Mouse (Mus musculus) cerebral cortex, adult 2 months (tissue): ENCODE results near the gene Nln.

Experiments
- WGBS: fragments of 180-500 bp; shearing (Covaris S2); methylation state at CpG from one replicate; pipeline ENCODE4 v1.1.7; 2018; 5-methylcytosine and 5-hydroxymethylcytosine counted together

Gene Nln

DNA sequence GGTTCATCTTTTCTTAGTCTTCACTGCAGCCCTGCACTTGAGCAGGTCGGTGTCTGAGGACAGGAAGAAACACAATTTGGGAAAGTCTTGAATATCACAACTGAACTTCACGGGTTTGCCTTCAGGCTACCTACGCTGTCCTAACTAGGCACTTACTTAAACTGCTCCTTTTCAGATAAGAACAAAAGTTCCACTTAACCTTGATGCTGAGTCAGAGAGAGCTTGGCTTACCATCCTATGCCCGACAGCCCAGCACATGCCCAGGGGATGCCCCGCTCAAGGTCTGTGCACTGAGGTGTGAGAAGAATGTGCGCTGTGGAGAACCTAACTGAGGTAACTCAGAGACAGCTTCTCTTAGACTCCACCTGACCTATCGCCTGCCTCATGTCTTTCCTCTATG lies 67.9 kb downstream of the Nln start:
- 94% methylated on average over 7 of the region's 7 CpGs for WGBS

DNA sequence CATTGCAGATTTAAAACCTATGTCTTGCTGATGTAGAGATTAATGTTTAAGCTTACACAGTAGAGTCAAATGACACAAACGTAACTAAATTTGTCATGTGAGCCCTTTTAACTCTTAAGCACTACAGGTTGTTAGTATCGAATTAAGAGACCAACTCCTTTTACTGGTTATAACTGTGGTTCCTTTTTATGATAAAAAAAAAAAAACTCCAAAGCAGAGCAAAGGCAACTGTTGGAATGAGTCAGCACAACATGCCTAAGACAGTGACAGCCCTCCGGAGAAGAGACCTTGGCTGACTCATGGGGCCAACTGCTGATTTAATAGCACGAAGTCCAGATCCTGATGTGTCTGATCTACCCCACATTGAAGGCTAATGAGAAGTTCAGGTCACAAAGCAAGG lies 68.5 kb downstream of the Nln start:
- 63% methylated on average over 4 of the region's 4 CpGs for WGBS

DNA sequence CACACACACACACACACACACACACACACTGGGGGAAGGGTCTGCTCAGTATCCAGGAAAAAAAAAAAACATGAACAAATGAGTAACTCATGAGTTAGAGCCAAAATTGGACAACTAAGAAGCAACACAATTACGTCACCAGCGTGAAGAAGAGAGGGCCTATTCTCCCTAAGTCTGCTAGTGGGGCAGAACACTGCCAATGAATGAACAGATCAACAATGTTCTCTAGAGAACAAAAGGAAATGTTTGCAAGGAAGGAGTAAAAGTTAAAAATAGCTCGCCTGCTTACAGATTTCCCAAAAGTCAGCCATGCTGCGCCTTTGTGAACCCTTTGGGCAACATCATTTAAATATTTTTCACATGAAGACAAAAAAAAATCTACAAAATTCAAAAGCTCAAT lies 69.6 kb downstream of the Nln start:
- WGBS, result 75% methylated on average over 4 of the region's 4 CpGs

DNA sequence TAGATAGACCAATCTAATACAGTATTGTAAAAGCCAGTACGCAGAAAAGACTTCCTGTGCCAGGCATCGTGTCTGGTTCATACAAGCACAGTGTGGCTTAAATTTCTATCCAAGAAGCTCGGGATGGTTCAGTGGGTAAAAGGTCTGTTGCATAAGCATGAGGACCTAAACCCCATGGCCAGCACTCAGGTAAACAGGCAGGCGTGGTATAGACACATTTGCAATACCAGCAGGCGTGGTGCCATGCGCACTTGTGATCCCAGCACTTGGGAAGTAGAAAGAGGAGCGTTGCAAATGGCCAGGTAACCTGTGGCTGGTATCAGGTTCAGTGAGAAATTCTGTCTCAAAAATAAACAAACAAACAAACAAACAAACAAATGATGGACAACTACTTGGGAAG lies 70.5 kb downstream of the Nln start:
- 87% methylated on average over 7 of the region's 7 CpGs for WGBS

DNA sequence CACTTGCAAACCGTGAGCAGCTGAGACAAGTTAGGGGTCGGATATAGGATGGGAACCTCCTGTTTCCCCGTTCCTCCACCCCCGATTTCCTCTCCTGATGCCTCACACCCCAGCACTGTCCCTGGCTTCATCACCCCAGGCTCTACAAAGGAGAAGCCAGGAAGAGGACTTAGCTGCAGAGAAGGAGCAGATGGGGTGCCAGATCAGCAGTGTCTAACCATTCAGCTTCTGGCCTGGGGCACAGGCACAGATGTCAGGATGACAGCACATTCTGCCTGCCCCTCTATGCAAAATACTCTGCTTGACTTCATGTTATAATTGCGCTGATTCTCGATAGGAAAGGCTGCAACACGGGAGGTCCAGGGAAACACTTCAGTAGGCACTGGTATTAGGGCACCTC lies 71.1 kb downstream of the Nln start:
- 64% methylated on average over 7 of the region's 7 CpGs for WGBS

DNA sequence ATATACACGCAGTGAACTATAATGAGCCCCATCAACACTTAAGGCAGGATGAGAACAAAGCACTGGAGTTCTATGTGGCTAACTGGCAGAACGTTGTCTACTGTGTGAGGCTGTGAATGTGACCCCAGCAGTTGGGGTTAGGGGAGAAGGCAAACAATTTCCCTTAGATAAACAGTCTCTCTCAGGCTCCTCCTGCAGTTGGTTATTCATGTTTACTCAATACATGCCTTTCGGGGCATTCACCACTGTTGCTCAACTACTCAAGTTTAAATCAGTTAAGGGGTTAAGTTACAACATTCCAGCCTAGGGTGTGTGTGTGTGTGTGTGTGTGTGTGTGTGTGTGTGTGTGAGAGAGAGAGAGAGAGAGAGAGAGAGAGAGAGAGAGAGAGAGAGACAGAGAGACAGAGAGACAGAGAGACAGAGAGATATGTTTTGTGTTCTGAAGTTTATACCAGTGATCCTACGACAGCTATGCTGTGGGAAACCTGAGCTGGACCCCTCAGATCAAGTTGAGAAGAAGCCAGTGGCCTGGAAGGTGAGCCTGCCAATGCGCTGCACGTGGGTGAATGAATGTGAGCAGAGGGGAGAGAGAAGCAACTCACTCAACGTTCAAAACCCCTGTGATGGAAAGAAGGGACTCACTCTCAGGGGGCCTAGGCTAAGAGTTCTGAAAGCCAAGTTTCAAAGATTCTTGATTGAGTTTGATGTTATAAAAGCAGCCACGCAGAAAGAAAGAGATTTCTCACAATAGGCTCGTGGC lies 71.7 kb downstream of the Nln start:
- 68% methylated on average over 9 of the region's 9 CpGs for WGBS

DNA sequence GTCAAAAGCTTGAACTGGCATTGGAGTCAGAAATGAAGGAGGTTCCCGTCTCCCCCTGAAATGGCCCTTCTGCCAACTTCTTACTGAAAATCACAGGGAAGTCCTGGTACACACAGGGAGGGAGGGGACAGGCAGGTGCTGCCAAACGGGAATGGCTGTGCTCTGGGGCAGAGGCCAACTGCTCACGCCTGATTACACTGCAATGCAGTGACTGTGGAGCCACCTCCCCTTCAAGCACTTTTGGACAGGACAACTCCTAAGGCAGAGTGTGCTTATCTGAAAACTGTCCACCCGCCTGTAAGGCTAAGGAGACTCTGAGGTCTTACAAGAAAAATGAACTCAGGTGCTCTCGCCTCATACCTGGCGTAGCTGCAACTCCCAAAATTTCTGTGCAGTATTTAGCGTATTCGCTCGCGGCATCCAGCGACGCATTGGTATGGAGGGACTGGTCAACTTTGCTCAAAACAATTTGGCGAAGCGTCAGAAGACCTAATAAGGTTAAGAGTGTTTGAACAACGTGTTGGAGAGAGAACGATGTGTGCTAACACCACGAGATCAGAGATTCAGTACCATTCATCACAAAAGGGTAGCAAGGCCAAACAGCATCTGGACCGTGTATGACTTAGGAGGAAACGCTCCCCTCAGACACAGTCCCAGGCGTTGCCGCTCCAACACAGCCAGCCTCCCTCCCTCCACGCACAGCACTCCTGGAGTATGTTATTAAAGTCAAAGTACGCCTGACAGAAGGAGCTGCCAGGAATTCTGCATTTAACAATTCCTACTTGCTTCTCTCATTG lies 72.7 kb downstream of the Nln start:
- 79% methylated on average over 23 of the region's 23 CpGs for WGBS

DNA sequence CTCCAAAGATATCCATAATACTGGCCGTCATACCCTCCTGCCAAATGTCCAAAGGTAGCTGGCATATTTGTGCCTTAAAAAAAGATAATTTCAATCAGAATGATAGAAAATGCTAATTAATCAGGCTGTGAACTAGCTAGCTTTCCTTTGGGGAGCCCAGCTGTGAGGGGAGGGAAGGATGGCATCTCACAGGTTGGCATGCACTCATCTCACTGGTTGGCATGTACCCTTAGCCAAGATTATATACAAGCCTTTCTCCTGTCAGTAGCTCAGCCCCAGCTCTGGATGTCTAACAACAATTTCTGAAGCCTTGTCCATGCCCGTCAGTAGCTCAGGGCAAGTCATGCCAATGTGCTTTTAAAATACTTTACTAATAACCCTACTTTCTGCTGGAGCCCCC lies 73.8 kb downstream of the Nln start:
- 90% methylated on average over 2 of the region's 2 CpGs for WGBS

DNA sequence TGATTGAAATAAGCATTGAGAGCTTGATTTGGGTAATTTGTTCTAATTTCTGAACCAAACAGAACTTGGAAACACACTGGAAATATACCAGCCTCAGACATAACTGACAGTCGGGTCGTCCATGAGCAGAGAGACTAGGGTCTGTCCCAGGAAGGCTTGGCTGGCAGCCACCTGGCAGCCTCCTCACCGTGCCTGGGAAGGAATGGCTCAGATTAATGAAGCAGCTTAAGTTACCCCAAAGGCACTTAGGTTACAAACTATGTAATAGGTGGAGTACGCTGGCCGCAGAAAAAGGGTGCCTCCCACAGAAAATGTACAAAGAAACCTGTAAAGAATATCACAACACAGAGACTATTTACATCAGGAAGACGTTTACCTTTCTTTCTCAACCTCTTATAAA lies 74.6 kb downstream of the Nln start:
- 60% methylated on average over 6 of the region's 6 CpGs for WGBS

DNA sequence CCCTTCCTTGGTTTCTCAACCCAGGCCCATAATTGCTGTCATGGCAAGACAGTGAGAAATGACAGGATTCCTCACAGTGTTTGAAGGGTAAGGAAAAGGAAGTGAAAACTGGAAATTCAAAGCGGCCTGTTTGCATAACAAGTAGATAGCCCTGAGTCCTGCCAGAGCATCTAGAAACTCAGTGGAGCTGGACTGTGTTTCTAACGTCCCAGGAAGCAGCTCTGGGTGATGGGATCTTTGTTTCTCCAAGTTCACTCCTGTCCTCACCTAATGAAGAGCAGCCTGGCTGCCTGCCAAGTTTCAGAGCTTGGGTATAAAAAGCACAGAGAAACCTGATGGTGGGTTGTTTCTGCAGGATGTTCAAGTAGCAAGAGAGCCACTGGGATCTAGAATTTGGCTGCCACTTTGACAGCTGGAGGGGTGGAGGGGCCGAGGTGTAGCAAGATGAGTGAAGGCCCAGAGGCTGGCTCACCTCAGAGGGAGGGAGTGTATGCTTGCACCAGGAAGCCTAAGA lies 76.7 kb downstream of the Nln start:
- WGBS, result 53% methylated on average over 3 of the region's 3 CpGs

DNA sequence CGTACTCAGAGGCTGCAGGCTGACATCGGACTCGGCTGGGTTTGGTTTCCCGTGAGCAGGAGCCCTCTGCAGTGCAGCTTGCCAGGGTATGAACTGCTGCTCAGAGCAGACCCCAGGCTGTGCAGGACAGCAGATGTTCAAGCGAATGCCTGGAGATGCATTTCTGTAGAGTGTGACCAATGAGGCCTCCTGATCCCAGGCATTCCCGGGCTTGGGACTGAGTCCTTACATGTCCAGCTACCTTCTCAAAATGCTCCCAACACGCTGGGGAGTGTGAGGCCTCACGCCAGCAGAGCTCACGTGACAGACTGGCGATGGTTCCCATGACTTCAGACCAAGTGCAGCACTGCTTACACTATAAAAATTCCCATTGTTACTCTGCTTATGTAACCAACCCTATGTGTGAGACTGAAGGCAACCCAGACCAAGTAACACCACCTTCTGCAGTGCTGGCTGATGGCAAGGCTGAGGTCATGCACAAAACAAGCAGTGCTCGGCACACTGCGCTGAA lies 77.5 kb downstream of the Nln start:
- 64% methylated on average over 12 of the region's 12 CpGs for WGBS

DNA sequence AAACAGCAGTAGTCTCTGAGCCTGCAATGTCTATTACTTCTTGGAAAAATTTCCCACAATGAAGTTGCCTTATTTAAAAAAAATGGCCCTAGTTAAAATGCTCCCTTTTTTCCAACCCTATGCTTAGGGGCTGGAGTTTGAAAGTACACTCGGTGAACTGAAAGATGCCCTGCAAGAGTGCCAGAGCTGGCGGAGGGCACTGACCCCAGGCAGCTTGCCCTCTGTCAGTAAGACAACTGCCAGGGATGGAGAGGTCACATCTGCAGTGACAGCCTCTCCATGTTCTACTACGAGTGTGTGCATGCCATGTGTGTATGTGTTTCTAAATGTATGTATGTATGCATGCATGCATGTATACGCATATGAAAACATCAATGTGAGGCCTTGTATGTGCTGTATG lies 78.5 kb downstream of the Nln start:
- WGBS, result 90% methylated on average over 4 of the region's 4 CpGs

DNA sequence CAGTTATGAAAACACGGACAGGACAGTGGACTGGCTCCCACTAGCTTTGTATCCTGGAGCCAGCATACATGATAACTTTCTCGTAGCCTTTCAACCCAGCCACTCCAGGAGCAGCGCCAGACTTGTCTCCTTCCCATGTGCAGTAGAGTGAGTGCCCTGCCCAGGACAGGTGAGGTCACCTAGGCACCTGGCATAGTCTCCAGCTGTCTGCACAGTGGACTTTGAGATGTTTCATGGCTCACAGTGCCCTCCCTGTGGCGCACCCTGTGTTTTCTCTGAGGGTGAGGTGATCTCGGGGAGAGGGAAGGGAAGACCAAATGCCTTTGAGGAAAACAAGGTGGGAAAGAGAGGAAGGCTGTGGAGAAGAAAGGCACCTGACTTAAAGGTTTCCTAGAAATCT lies 80.3 kb downstream of the Nln start:
- WGBS, result 89% methylated on average over 5 of the region's 5 CpGs

DNA sequence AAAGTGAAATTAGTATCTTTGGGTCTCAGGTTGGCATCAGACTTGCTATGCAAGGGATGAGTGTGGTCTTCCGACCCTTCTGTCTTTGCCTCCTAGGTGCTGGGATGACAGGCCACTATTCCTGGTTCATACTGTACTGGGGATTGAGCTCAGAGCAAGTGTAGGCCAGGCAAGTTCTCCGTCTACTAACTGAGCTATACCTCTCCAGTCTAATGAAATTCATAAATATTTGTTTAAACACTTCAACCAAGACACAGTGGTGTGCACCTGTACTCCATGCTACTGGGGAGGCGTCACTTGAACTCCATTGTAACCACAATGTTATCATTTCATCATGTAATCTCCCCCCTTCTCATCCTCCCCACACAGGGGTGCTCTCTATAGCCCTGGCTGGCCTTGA lies 82.9 kb downstream of the Nln start:
- 97% methylated on average over 3 of the region's 3 CpGs for WGBS

DNA sequence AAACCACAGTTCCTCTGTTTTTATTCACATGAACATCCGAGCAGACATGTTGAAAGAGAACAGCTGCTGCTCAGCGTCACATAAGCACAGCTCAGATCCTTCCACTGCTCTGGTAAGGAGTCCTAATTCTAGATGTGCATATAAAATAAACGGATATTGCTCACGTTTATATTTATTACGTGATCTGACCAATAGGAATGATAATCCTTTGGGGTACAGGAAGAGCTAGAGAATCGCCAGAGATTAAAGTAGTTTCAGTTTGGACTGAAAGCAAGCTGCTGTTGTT lies 83.8 kb downstream of the Nln start:
- WGBS, result 54% methylated on average over 6 of the region's 6 CpGs

DNA sequence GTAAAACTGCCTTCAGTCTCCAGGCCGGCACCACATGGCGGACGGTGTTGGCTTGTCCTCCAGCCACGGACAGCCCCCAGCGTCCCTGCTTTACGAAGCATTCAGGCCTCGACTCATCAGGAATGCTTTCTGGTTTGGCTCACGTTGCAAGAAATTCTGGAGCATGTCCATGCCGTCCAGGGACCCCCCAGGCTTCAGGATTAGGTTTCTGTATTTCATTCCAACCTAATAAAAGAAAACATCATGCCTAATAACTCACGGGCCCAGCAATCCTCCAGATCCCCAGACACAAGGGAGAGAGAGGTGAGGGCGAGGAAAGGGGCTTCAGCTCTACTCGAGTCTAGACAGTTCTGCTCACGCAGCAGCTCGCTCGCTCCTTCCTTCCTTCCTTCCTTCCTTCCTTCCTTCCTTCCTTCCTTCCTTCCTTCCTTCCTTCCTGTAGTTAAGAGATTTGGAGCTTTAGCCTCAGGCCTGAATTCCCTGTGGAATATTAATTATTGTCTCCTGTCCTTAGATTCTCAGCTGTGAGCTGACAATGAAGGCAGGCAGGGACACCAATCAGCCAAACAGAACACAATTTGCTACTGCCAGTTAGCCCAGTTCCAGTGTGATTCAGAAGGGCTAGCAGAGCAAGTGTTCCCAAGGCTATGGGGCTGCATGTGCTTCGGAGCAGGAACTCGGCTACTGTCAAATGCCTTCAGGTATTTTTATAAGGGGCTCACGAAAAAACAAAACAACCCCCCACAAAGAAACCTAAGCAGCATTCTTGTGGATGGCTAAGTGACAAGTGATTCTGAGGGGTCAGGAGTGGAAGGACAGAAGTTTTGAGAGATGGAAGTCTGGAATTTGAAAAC lies 84.3 kb downstream of the Nln start:
- WGBS, result 65% methylated on average over 18 of the region's 18 CpGs

DNA sequence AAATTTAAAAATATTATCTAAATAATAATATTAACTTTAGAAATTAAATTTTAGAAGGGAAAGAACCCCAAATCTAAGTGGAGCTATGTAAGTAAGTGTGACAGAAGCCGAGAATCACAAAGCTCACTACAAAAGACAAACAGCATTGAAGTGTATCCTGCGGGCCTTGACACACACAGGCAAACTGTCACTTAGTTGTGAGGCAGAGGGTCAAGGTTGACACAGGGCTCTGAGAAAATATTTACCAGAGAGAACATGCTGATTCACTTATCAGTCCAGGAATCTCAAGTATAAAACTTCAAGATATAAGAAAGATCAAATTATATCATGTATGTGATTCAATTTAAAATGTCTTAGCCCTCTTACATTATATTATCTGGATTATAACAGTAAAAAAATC lies 85.1 kb downstream of the Nln start:
- WGBS, result 89% methylated on average over 2 of the region's 2 CpGs

DNA sequence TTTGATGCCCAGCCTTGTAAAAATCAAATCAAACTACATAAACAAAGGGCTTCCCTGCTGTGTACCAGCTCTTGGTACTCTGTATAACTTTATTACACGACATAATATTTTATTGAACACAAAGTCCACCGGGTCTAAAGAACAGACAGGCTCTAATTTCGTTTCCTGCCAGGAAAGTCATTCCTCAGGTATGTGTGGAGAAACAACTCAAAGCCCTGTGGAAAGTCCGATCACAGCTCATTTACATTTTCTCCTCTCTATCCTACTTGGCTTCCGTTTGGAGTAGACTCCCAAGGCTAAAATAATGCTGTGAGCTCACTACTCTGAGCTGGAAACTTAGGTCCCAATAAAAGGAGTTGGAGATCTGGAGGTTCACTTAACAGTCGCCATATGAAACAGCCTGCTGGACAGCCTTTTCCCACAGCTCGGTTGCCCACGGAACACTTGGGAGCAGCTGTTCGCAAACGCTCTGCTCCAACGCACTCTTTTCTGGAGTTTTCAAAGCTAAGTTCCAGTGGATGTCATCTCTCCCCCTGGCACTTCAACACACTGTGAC lies 86.0 kb downstream of the Nln start:
- 57% methylated on average over 11 of the region's 11 CpGs for WGBS

DNA sequence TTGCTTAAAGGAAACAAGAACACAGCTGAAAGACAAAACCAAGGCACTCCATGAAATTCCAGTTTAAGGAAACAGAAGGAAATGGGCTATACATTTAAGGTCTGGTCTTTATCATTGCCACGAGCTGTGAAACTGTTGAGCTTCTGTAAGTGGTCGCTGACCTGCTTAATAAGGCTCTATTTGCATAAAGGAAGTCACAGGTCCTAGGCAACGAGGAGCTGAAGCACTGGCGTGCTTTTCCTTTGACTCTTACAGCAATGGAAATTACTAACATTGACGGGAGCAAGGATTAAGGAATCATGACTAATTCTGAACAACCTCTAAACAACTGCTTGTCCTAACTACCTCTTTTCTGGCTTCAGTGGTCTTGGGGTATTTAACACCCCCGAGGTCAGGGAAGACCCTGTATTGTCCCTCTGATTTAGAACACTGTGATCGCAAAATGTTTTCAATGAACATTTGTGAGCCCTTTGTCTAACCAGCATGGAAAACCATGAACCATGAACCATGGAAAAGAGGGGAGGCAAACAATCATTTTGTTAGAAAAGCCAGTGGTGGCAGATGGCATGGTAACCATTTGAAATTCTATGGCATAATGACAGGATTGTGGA lies 90.8 kb downstream of the Nln start:
- 63% methylated on average over 7 of the region's 7 CpGs for WGBS

DNA sequence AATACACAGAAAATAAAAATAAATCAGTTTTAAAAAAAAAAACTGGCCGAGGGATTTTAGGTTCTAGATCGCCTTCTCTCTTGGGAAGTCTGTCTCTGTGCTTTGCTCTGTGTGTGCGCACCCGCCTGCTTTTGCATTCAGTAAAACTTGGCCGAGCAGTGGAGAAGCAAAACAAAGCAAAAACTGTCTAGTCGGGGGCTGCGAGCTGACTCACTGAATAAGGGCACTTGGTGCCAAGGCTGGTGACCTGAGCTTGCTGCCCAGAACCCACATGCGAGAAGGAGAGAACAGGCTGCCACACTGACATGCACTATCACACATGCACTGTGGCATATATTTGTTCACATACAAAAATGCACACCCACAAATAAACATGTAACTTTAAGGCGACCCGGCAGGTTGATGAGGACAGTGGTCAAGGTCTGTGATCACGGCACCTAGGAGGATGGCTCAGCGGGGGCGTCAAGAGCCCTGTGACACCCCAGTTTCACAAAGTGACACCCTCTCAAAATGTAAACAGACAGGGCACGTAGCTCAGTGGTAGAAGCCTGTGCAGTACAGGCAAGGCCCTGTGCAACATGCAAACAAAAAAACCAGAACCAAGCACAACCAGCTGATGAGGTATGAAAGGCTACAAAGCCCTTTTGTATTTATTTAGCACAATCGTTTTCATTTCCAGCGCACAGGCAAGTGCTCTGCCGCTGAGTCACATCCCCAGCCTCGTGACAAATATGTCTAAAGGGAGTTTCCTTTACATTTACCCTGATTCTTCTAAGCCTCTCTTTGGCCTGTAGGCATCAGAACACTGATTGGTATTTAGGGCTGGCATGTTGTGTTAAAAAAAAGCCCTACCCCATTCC lies 93.9 kb downstream of the Nln start:
- WGBS, result 53% methylated on average over 18 of the region's 18 CpGs

DNA sequence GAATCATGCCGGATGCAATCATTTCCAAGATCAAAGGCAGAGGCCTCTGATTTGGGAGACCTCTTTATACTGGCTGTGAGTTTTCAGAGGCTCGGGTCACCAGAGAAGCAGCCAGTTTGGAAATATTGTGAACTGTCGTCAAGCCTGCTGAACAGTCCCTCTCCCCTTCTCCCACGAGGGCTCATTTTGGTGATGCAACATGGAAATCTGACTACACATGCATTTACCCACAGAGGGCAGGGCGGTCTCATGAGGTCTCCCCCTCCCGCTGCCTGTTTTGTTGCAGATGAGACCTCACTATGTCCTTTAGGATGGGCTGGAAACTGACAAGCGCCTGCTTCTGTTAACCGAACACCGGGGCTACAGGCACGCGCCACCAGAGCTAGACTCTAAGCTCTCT lies 95.4 kb downstream of the Nln start:
- 90% methylated on average over 11 of the region's 11 CpGs for WGBS
